Mouse (Mus musculus): ENCODE data around the gene Ctsa. TPM values are rescaled to one million over a fixed set of nuclear protein-coding genes. Genes with fewer than 3 reads are reported as not detected.
"Not testable (repeated sequence)": the region's sequence is repeated elsewhere in the genome, so short reads cannot be mapped to it uniquely, and the experiment has no call there.

Gene Ctsa
- polyA plus RNA-seq, 1 experiment from 2014 or later, result 89.7 TPM

DNA sequence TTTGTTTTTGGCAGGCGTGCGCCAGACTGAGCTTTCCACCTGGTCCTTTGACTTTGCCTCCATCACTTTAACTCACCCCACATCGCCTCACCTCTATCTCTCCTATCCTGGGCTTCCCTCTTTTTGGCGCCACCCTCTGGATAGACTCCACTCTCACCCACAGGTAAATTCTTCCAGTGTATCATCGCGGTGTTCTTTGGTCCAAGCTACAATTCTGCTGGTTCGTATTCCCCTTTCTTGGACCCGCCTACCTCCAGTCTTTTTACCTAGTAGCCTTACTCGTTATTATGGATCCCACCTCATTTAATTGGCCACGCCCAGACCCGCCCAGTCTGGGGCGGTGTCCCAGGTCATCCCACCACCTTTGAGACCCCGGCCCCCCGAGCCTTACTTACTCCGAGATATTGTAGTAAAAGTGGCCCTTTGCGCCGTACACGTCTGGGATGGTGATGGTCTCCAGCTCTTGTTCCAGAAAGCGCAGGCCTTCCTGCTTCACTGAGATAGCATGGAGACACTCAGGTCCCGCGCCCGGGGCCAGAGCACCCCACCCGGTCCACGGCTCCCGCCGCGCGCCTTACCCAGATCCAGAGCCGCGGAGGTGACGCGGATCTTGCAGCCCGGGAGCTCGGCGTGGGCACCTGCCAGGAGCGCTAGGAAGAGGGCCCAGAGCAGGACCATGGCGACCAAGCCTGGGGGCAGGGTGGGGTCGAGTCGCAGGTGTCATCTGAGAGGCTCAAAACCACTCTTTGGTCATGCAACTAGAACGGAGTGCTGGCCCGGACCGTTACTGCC lies 23.8 kb downstream of the Ctsa start:
- WGBS, result under 1% methylated on average over 42 of the region's 42 CpGs
- Histone ChIP-seq H3K4me1 (ENCODE audit: control insufficient read depth, insufficient read depth, low read length) (peaks cover 9% of the 10 kb centered on the region), H3K4me3 (ENCODE audit: low read depth, low read length) (peak overlapping the region; percentile 47), H3K36me3 (ENCODE audit: control insufficient read depth, insufficient read depth, low read length) (no peaks in the 10 kb centered on the region), H3K9me3 (ENCODE audit: control insufficient read depth, low read length) (no peaks in the 10 kb centered on the region), H3K27ac (ENCODE audit: low read depth, low read length) (no peak overlapping the region; the same call in 1 of the 2 replicates), H3K27me3 (ENCODE audit: control insufficient read depth, insufficient read depth, low read length) (peaks cover 2% of the 10 kb centered on the region; the same call in 1 of the 2 replicates), H3K9ac (ENCODE audit: low read length) (peak overlapping the region; percentile 55), H3K4me2 (peak overlapping the region; percentile 82)
- ATAC-seq (ENCODE audit: low FRiP score) (peak; percentile 56), DNase-seq (ENCODE audit: low spot score, missing footprints) (no peak)

DNA sequence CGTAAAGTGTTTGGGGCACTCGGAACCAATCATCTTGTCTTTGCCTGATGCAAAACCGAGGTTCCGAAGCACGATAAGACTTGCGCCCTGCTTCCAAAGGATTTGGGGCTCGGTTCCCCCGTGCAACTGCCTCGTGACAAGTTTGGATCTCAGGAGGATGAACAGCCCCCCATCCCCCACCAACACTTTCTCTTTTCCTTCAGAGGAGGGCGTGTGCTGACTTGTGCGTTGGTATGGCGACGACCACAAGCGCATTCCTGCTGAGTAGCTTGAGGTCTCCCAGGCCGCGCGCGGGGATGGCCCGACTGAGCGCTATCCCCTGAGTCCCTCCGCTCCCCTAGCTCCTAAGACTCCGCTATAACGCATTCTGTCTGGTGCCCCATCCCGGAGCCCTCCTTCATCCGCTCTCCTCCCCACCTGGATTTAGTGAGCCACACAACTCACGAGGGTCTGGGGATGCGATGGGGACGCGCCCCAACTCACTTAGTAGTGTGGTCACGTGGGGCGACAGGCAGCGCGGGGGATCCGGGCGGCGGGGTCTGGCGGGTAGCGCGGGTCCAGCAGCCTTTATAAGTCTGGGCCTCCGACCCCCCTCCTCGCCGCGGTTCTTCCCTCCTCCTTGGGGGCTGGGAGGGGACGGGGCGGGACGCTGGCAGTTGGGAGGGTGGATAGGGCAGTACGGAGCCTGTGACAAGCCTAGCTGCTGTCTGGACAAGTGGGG lies 24.6 kb downstream of the Ctsa start, which contains the start of gene Pltp:
Gene Pltp (minus strand): TSS at position 611 of the 721 bp plus-strand sequence.
- peak; percentile 91 for ATAC-seq (ENCODE audit: low FRiP score)
- Histone ChIP-seq H3K4me1 (ENCODE audit: control insufficient read depth, insufficient read depth, low read length) (peaks cover 9% of the 10 kb centered on the region), H3K36me3 (ENCODE audit: control insufficient read depth, insufficient read depth, low read length) (no peaks in the 10 kb centered on the region)

DNA sequence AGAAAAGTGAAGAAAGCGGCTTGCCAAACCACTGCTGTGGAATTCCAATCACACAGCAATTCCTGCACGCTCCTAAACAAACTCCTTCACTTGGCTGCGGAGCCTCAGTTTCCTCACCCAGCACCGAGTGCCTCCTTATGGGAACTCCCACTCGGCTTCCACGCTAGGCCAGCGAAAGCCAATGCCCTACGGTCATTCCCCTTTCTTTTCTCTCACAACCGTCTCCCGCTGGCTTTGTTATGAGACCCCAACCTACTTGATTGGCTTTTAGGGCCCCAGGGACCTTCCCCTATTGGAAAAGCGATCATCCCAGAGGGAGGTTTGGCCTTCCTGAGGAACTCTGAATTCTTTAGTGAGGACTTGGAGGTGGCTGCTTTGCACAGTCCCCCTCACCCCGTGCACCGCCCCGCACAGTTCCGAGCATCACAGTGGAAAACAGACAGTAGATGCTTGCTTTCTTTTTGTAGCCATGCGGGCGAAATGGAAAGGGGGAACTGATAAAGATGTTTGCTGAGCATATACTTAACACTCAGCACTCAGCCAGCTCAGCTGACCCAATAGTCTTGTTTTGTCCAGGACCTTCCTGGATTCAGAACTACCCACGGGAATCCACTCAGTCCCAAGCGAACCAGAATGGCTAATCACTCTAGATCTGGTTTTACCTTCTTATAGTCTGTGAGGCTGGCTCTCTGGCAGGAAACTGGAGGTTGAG lies 25.3 kb downstream of the Ctsa start:
- peak; percentile 45 for ATAC-seq (ENCODE audit: low FRiP score)
- peak overlapping the region; percentile 21; the same call in 1 of the 2 replicates for H3K27ac ChIP-seq (ENCODE audit: low read depth, low read length)
- peak overlapping the region; percentile 55 for H3K9ac ChIP-seq (ENCODE audit: low read length)
- DNase-seq (ENCODE audit: low spot score, missing footprints), result peak; percentile 90
- peaks cover 9% of the 10 kb centered on the region for H3K4me1 ChIP-seq (ENCODE audit: control insufficient read depth, insufficient read depth, low read length)
- H3K9me3 ChIP-seq (ENCODE audit: control insufficient read depth, low read length), result no peaks in the 10 kb centered on the region
- peak overlapping the region; percentile 82 for H3K4me2 ChIP-seq
- peak overlapping the region; percentile 47 for H3K4me3 ChIP-seq (ENCODE audit: low read depth, low read length)
- H3K27me3 ChIP-seq (ENCODE audit: control insufficient read depth, insufficient read depth, low read length), result peaks cover 2% of the 10 kb centered on the region; the same call in 1 of the 2 replicates
- no peaks in the 10 kb centered on the region for H3K36me3 ChIP-seq (ENCODE audit: control insufficient read depth, insufficient read depth, low read length)
- WGBS, result 3% methylated on average over 19 of the region's 19 CpGs

More for the DNA sequence above, 24.6 kb downstream of the Ctsa start, which contains the start of gene Pltp:
- H3K9ac ChIP-seq (ENCODE audit: low read length), result peak within 1 kb of the TSS; percentile 55
- under 1% methylated on average over 47 of the region's 47 CpGs for WGBS
- H3K4me2 ChIP-seq, result peak within 1 kb of the TSS; percentile 82
- H3K27me3 ChIP-seq (ENCODE audit: control insufficient read depth, insufficient read depth, low read length), result peaks cover 2% of the 10 kb centered on the region; the same call in 1 of the 2 replicates
- H3K9me3 ChIP-seq (ENCODE audit: control insufficient read depth, low read length), result no peaks in the 10 kb centered on the region
- DNase-seq (ENCODE audit: low spot score, missing footprints), result peak; percentile 98
- peak within 1 kb of the TSS; percentile 21; the same call in 1 of the 2 replicates for H3K27ac ChIP-seq (ENCODE audit: low read depth, low read length)
- H3K4me3 ChIP-seq (ENCODE audit: low read depth, low read length), result peak within 1 kb of the TSS; percentile 47

- Histone ChIP-seq H3K27me3 (ENCODE audit: control insufficient read depth, insufficient read depth, low read length) (peaks cover 2% of the 10 kb centered on the region; the same call in 1 of the 2 replicates), H3K4me1 (ENCODE audit: control insufficient read depth, insufficient read depth, low read length) (peaks cover 9% of the 10 kb centered on the region), H3K4me2 (no peak overlapping the region), H3K4me3 (ENCODE audit: low read depth, low read length) (no peak overlapping the region), H3K9ac (ENCODE audit: low read length) (no peak overlapping the region), H3K36me3 (ENCODE audit: control insufficient read depth, insufficient read depth, low read length) (no peaks in the 10 kb centered on the region), H3K27ac (ENCODE audit: low read depth, low read length) (no peak overlapping the region), H3K9me3 (ENCODE audit: control insufficient read depth, low read length) (no peaks in the 10 kb centered on the region)
- ATAC-seq (ENCODE audit: low FRiP score), result no peak
- 53% methylated on average over 2 of the region's 2 CpGs for WGBS
- DNase-seq (ENCODE audit: low spot score, missing footprints), result no peak
These were observed 26.5 kb downstream of the Ctsa start for GRCm38 (mm10) chr2:164859155-164859554.

- WGBS, result 59% methylated on average over 9 of the region's 9 CpGs
- no peak overlapping the region for H3K4me2 ChIP-seq
- DNase-seq (ENCODE audit: low spot score, missing footprints) (no peak), ATAC-seq (ENCODE audit: low FRiP score) (no peak)
- no peak overlapping the region for H3K4me3 ChIP-seq (ENCODE audit: low read depth, low read length)
- H3K4me1 ChIP-seq (ENCODE audit: control insufficient read depth, insufficient read depth, low read length), result peaks cover 9% of the 10 kb centered on the region
- no peaks in the 10 kb centered on the region for H3K9me3 ChIP-seq (ENCODE audit: control insufficient read depth, low read length)
- H3K9ac ChIP-seq (ENCODE audit: low read length), result no peak overlapping the region
- H3K27me3 ChIP-seq (ENCODE audit: control insufficient read depth, insufficient read depth, low read length), result peaks cover 2% of the 10 kb centered on the region; the same call in 1 of the 2 replicates
- no peaks in the 10 kb centered on the region for H3K36me3 ChIP-seq (ENCODE audit: control insufficient read depth, insufficient read depth, low read length)
- no peak overlapping the region for H3K27ac ChIP-seq (ENCODE audit: low read depth, low read length)
These were observed 27.2 kb downstream of the Ctsa start for GRCm38 (mm10) chr2:164859640-164860432.

- H3K27me3 ChIP-seq (ENCODE audit: control insufficient read depth, insufficient read depth, low read length), result peaks cover 2% of the 10 kb centered on the region; the same call in 1 of the 2 replicates
- no peak overlapping the region for H3K4me2 ChIP-seq
- no peak overlapping the region for H3K4me3 ChIP-seq (ENCODE audit: low read depth, low read length)
- H3K27ac ChIP-seq (ENCODE audit: low read depth, low read length), result no peak overlapping the region
- ATAC-seq (ENCODE audit: low FRiP score), result no peak
- DNase-seq (ENCODE audit: low spot score, missing footprints), result no peak
- no peaks in the 10 kb centered on the region for H3K36me3 ChIP-seq (ENCODE audit: control insufficient read depth, insufficient read depth, low read length)
- H3K9ac ChIP-seq (ENCODE audit: low read length), result no peak overlapping the region
- peaks cover 9% of the 10 kb centered on the region for H3K4me1 ChIP-seq (ENCODE audit: control insufficient read depth, insufficient read depth, low read length)
- H3K9me3 ChIP-seq (ENCODE audit: control insufficient read depth, low read length), result no peaks in the 10 kb centered on the region
- 78% methylated on average over 4 of the region's 4 CpGs for WGBS
These were observed 28.4 kb downstream of the Ctsa start for GRCm38 (mm10) chr2:164861094-164861493.

GRCm38 (mm10) chr2:164862179-164862861 lies 29.6 kb downstream of the Ctsa start:
- Histone ChIP-seq H3K4me1 (ENCODE audit: control insufficient read depth, insufficient read depth, low read length) (peaks cover 7% of the 10 kb centered on the region), H3K9ac (ENCODE audit: low read length) (no peak overlapping the region), H3K27me3 (ENCODE audit: control insufficient read depth, insufficient read depth, low read length) (no peaks in the 10 kb centered on the region; the same call in 1 of the 2 replicates), H3K9me3 (ENCODE audit: control insufficient read depth, low read length) (no peaks in the 10 kb centered on the region), H3K4me2 (no peak overlapping the region), H3K4me3 (ENCODE audit: low read depth, low read length) (no peak overlapping the region), H3K27ac (ENCODE audit: low read depth, low read length) (no peak overlapping the region), H3K36me3 (ENCODE audit: control insufficient read depth, insufficient read depth, low read length) (no peaks in the 10 kb centered on the region)
- 65% methylated on average over 9 of the region's 9 CpGs for WGBS
- ATAC-seq (ENCODE audit: low FRiP score), result no peak
- DNase-seq (ENCODE audit: low spot score, missing footprints), result no peak

GRCm38 (mm10) chr2:164863411-164863810 lies 30.7 kb downstream of the Ctsa start:
- not testable (repeated sequence) for H3K36me3 ChIP-seq (ENCODE audit: control insufficient read depth, insufficient read depth, low read length); ATAC-seq (ENCODE audit: low FRiP score); DNase-seq (ENCODE audit: low spot score, missing footprints); H3K4me1 ChIP-seq (ENCODE audit: control insufficient read depth, insufficient read depth, low read length); H3K9me3 ChIP-seq (ENCODE audit: control insufficient read depth, low read length); H3K4me2 ChIP-seq; H3K27ac ChIP-seq (ENCODE audit: low read depth, low read length); H3K27me3 ChIP-seq (ENCODE audit: control insufficient read depth, insufficient read depth, low read length); H3K4me3 ChIP-seq (ENCODE audit: low read depth, low read length); H3K9ac ChIP-seq (ENCODE audit: low read length)
- 94% methylated on average over 7 of the region's 9 CpGs for WGBS
